ENCODE assay signal across 11 mouse cellular contexts in genomic region chr10:81330007-81330406, GRCm38 (mm10). TPM values are rescaled to one million over a fixed set of nuclear protein-coding genes. Genes with fewer than 3 reads are reported as not detected.
DNase-seq lines count a peak whose midpoint lies in the region; ATAC-seq and TF ChIP-seq lines count a peak whose summit lies in the region.
"Had no signal": no experiment of that assay in that cellular context is flagged by ENCODE, and none has a peak within 500 bp of the region (broad histone marks: within the 10 kb centered on the region; RNA-seq: fewer than 3 reads in every experiment).

No protein-coding gene starts in this region.

- intact Hi-C loops in heart, postnatal 36 days (cut with DNase I): no loop called here

- H3K27me3 ChIP-seq in lung, postnatal 0 days (replicated peaks; ENCODE audit: insufficient read depth, low read length): no peaks in the 10 kb centered on the region
- H3K27me3 ChIP-seq in liver, embryonic 12.5 days (replicated peaks): peaks cover 43% of the 10 kb centered on the region
- H3K27me3 ChIP-seq in midbrain, embryonic 11.5 days (ENCODE audit: control insufficient read depth, insufficient read depth, low read length): peaks cover 9% of the 10 kb centered on the region
- H3K27me3 ChIP-seq: Patski had no signal

- WGBS in lung, postnatal 0 days: 53% methylated on average over 4 of the region's 4 CpGs
- WGBS in liver, embryonic 12.5 days (ENCODE audit: insufficient replicate concordance): 55% methylated on average over 4 of the region's 4 CpGs
- WGBS in midbrain, embryonic 11.5 days: 71% methylated on average over 4 of the region's 4 CpGs

- ATAC-seq in lung, postnatal 0 days: no peak; the same call in 1 of the 2 replicates
- ATAC-seq in liver, embryonic 12.5 days: no peak
- no peak for ATAC-seq in midbrain, embryonic 11.5 days (ENCODE audit: low FRiP score)
- ATAC-seq: Patski had no signal

- peak overlapping the region; percentile 64 for H3K27ac ChIP-seq in lung, postnatal 0 days (ENCODE audit: low read length)
- peak overlapping the region; percentile 62 for H3K27ac ChIP-seq in embryonic fibroblast, embryonic 13.5 days (ENCODE audit: insufficient read depth, low read length)
- H3K27ac ChIP-seq in liver, embryonic 12.5 days: peak overlapping the region; percentile 68
- H3K27ac ChIP-seq in midbrain, embryonic 11.5 days (ENCODE audit: low read depth, low read length): no peak overlapping the region

- no peak overlapping the region for H3K9ac ChIP-seq in lung, postnatal 0 days (replicated peaks; ENCODE audit: low read depth)
- H3K9ac ChIP-seq in liver, embryonic 12.5 days: no peak overlapping the region
- H3K9ac ChIP-seq in midbrain, embryonic 11.5 days (ENCODE audit: low read length): no peak overlapping the region

- peak overlapping the region; percentile 22; the same call in 1 of the 2 replicates for H3K4me2 ChIP-seq in lung, postnatal 0 days (replicated peaks; ENCODE audit: low read depth, low read length)
- H3K4me2 ChIP-seq in liver, embryonic 12.5 days: peak overlapping the region; percentile 2; the same call in 1 of the 2 replicates
- no peak overlapping the region for H3K4me2 ChIP-seq in midbrain, embryonic 11.5 days

- no peaks in the 10 kb centered on the region for H3K9me3 ChIP-seq in lung, postnatal 0 days (ENCODE audit: low read length)
- H3K9me3 ChIP-seq in liver, embryonic 12.5 days (replicated peaks): no peaks in the 10 kb centered on the region
- no peaks in the 10 kb centered on the region for H3K9me3 ChIP-seq in midbrain, embryonic 11.5 days (ENCODE audit: control insufficient read depth, low read length)

- TF ChIP-seq CTCF in lung, postnatal 0 days (IDR thresholded peaks at IDR 0.05): no peak
- no peak for TF ChIP-seq CTCF in embryonic fibroblast, embryonic 13.5 days (IDR thresholded peaks at IDR 0.05; ENCODE audit: borderline replicate concordance, insufficient read depth, low read length)

- 0 out of 2 replicates have a peak, but pooled peaks cover 17% of the 10 kb centered on the region for H3K36me3 ChIP-seq in lung, postnatal 0 days (ENCODE audit: insufficient read depth, low read length)
- H3K36me3 ChIP-seq in liver, embryonic 12.5 days: peaks cover 29% of the 10 kb centered on the region
- H3K36me3 ChIP-seq in midbrain, embryonic 11.5 days (ENCODE audit: control insufficient read depth, insufficient read depth, low read length): peaks cover 17% of the 10 kb centered on the region

- no peak for TF ChIP-seq EP300 in lung, postnatal 0 days (IDR thresholded peaks at IDR 0.05)

- DNase-seq in lung, postnatal 0 days (ENCODE audit: low spot score): no peak
- DNase-seq in lung, postnatal 25 days (ENCODE audit: low spot score): no peak
- peak; percentile 73 to 75 for DNase-seq in heart, postnatal 36 days
- no peak for DNase-seq in urinary bladder, postnatal 36 days (ENCODE audit: low spot score in 2 of 2)
- DNase-seq in midbrain, embryonic 11.5 days (ENCODE audit: low spot score, missing footprints): no peak
- DNase-seq in B cell, adult 2 months: no peak

- peaks cover 20% of the 10 kb centered on the region for H3K4me1 ChIP-seq in lung, postnatal 0 days (ENCODE audit: insufficient read depth, low read depth, low read length)
- H3K4me1 ChIP-seq in embryonic fibroblast, embryonic 13.5 days (ENCODE audit: control insufficient read depth, insufficient read depth, low read length): peaks cover 6% of the 10 kb centered on the region
- H3K4me1 ChIP-seq in liver, embryonic 12.5 days: peaks cover 69% of the 10 kb centered on the region
- H3K4me1 ChIP-seq in midbrain, embryonic 11.5 days (ENCODE audit: control insufficient read depth, insufficient read depth, low read length): no peaks in the 10 kb centered on the region

- TF ChIP-seq POLR2A in embryonic fibroblast, embryonic 13.5 days (IDR thresholded peaks at IDR 0.05; ENCODE audit: low read depth, low read length): no peak

- H3K4me3 ChIP-seq in lung, postnatal 0 days (ENCODE audit: low read depth, low read length): no peak overlapping the region
- H3K4me3 ChIP-seq in embryonic fibroblast, embryonic 13.5 days (ENCODE audit: insufficient read depth, low read length): no peak overlapping the region
- H3K4me3 ChIP-seq in liver, embryonic 12.5 days: no peak overlapping the region
- H3K4me3 ChIP-seq in midbrain, embryonic 11.5 days (ENCODE audit: low read depth, low read length): no peak overlapping the region

RNA-seq across cellular contexts. Expression of gene Tbxa2r, which starts 1.5 kb away (rescaled TPM):
- 19.6 and 28.4 TPM in 2 replicates for polyA plus RNA-seq in lung, postnatal 0 days (2015; fragmentation: Nextera tagmentation; extraction: Ambion mirVana)
- 5.7 and 7.4 TPM in 2 replicates for polyA plus RNA-seq in embryonic fibroblast, embryonic 13.5 days (2011; ENCODE audit: insufficient read length, low read depth, missing spikeins)
- 1 to 10 TPM; 5.0 to 5.4 TPM for total RNA-seq in heart, postnatal 36 days (2021)
- polyA plus RNA-seq in liver, embryonic 12.5 days (2016; fragmentation: Nextera tagmentation; extraction: Ambion mirVana): 6.7 and 7.0 TPM in 2 replicates
- polyA plus RNA-seq in midbrain, embryonic 11.5 days (2014; fragmentation: Nextera tagmentation; extraction: Ambion mirVana): 2.4 and 2.6 TPM in 2 replicates
- polyA plus RNA-seq: Patski had no signal

RNA-seq across cellular contexts. Expression of gene Cactin, which starts 9.1 kb away (rescaled TPM):
- polyA plus RNA-seq in lung, postnatal 0 days (2015; fragmentation: Nextera tagmentation; extraction: Ambion mirVana): 20.3 and 23.0 TPM in 2 replicates
- 20.0 and 20.1 TPM in 2 replicates for polyA plus RNA-seq in embryonic fibroblast, embryonic 13.5 days (2011; ENCODE audit: insufficient read length, low read depth, missing spikeins)
- total RNA-seq in heart, postnatal 36 days (2021): 10 to 100 TPM; 13.2 to 17.4 TPM
- polyA plus RNA-seq in liver, embryonic 12.5 days (2016; fragmentation: Nextera tagmentation; extraction: Ambion mirVana): 52.9 and 55.1 TPM in 2 replicates
- 31.9 and 36.8 TPM in 2 replicates for polyA plus RNA-seq in midbrain, embryonic 11.5 days (2014; fragmentation: Nextera tagmentation; extraction: Ambion mirVana)

RNA-seq across cellular contexts. Expression of gene Gipc3, which starts 13.1 kb away (rescaled TPM):
- polyA plus RNA-seq in lung, postnatal 0 days (2015; fragmentation: Nextera tagmentation; extraction: Ambion mirVana): 0.33 and 0.55 TPM in 2 replicates
- 0.37 and 0.39 TPM in 2 replicates for polyA plus RNA-seq in embryonic fibroblast, embryonic 13.5 days (2011; ENCODE audit: insufficient read length, low read depth, missing spikeins)
- 1 to 10 TPM; 5.9 TPM for total RNA-seq in heart, postnatal 36 days (2021)
- 0.04 TPM in 1 of 2 replicates, not detected in the other for polyA plus RNA-seq in liver, embryonic 12.5 days (2016; fragmentation: Nextera tagmentation; extraction: Ambion mirVana)
- 0.04 TPM in 1 of 2 replicates, not detected in the other for polyA plus RNA-seq in midbrain, embryonic 11.5 days (2014; fragmentation: Nextera tagmentation; extraction: Ambion mirVana)
- total RNA-seq: common myeloid progenitor, adult 5-6 weeks had no signal
- polyA plus RNA-seq: neural tube, embryonic 11.5 days had no signal

RNA-seq across cellular contexts. Expression of gene Hmg20b, which starts 20.3 kb away (rescaled TPM):
- polyA plus RNA-seq in lung, postnatal 0 days (2015; fragmentation: Nextera tagmentation; extraction: Ambion mirVana): 94.3 and 101 TPM in 2 replicates
- polyA plus RNA-seq in embryonic fibroblast, embryonic 13.5 days (2011; ENCODE audit: insufficient read length, low read depth, missing spikeins): 75.2 and 81.8 TPM in 2 replicates
- total RNA-seq in heart, postnatal 36 days (2021): 10 to 100 TPM; 60.4 to 67.1 TPM
- 39.9 and 47.1 TPM in 2 replicates for polyA plus RNA-seq in liver, embryonic 12.5 days (2016; fragmentation: Nextera tagmentation; extraction: Ambion mirVana)
- 89.1 and 97.7 TPM in 2 replicates for polyA plus RNA-seq in midbrain, embryonic 11.5 days (2014; fragmentation: Nextera tagmentation; extraction: Ambion mirVana)

RNA-seq across cellular contexts. Expression of gene Mfsd12, which starts 27.3 kb away (rescaled TPM):
- polyA plus RNA-seq in lung, postnatal 0 days (2015; fragmentation: Nextera tagmentation; extraction: Ambion mirVana): 14.0 and 16.9 TPM in 2 replicates
- 5.7 and 6.2 TPM in 2 replicates for polyA plus RNA-seq in embryonic fibroblast, embryonic 13.5 days (2011; ENCODE audit: insufficient read length, low read depth, missing spikeins)
- 10 to 100 TPM; 11.7 to 12.5 TPM for total RNA-seq in heart, postnatal 36 days (2021)
- 20.8 and 21.0 TPM in 2 replicates for polyA plus RNA-seq in liver, embryonic 12.5 days (2016; fragmentation: Nextera tagmentation; extraction: Ambion mirVana)
- polyA plus RNA-seq in midbrain, embryonic 11.5 days (2014; fragmentation: Nextera tagmentation; extraction: Ambion mirVana): 2.8 and 4.4 TPM in 2 replicates

Comparison
In these comparisons a context has a peak if more than half of its experiments do, and no peak if none do; other contexts are left out.
1. DNase-seq: peak in heart, postnatal 36 days (2 of 2); none in lung, postnatal 0 days (single experiment), lung, postnatal 25 days (single experiment), urinary bladder, postnatal 36 days (0 of 2), midbrain, embryonic 11.5 days (single experiment) and B cell, adult 2 months (0 of 2).